Mouse (Mus musculus): ENCODE data around the gene Inava.

- TF ChIP-seq POLR2A (IDR thresholded peaks at IDR 0.05; ENCODE audit: low read depth, low read length) (no peak), CTCF (conservative IDR thresholded peaks at IDR 0.05; ENCODE audit: insufficient read depth, insufficient read length, low read depth, low read length) (no peak)
Observed at GRCm38 (mm10) chr1:136266127-136266526, 32.1 kb upstream of the Inava start.

Measured in kidney, adult 2 months (tissue).